Mouse (Mus musculus): ENCODE data around the gene Gpnmb. TPM values are rescaled to one million over a fixed set of nuclear protein-coding genes. Genes with fewer than 3 reads are reported as not detected.

Gpnmb gene
- polyA plus RNA-seq, 1 experiment from 2014 or later = 114 TPM

DNA sequence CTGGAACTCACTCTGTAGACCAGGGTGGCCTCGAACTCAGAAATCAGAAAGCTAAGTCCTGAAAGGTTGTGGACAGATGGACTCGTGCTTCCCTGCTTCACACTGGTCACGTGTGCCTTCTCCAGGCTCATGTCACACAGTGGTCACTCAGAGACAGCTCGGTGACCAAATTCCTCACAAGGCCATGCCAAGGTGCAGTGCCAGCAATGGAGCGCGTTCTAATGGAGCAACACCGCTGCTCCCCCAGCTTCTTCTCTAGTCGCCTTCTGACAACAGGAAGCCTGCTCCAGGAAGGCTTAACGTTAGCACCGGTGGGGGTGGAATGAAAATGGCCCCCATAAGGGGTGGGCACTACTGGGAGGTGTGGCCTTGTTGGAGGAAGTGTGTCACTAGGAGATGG, 58.6 kb downstream of the Gpnmb start:
- POLR2A ChIA-PET = no interaction called here
- H3K27me3 ChIP-seq = no peaks in the 10 kb centered on the region
- no peak for TF ChIP-seq CTCF (IDR thresholded peaks at IDR 0.05)
- ATAC-seq = no peak
- in situ Hi-C loops (cut with MboI; ENCODE audit: low pct_unique_long_range_greater_than_20kb) = no loop called here
- DNase-seq (ENCODE audit: low read depth, low spot score) = no peak
- CTCF ChIA-PET = interaction anchor here (1.3 to 1.7 kb wide), 2 partner anchors 13 to 37 kb away, joined by 4 to 7 read pairs; no protein-coding TSS in a partner anchor

DNA sequence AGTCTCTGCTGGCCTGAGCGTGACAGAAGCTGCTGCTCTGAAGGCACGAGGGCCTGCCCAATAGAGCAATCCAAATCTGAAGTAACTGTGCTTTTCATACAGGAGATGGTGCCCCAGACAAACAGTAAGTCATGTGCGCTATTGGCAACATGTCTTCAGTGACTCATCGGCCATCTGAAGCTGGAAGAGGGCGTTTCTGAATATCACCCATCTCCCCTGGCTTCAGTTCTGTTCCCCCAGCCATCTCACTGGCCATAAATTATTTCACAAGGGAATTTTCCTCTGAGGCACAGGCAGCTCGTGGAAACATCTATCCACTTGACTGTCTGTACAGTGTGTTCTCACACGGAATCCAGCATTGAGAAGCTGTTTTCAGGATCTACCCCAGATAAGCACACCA, 60.1 kb downstream of the Gpnmb start:
- in situ Hi-C loops (cut with MboI; ENCODE audit: low pct_unique_long_range_greater_than_20kb) = no loop called here
- POLR2A ChIA-PET = no interaction called here
- CTCF ChIA-PET = interaction anchor here (0.7 to 1.2 kb wide), 5 partner anchors 11 to 112 kb away, joined by 3 to 4 read pairs (median 3); no protein-coding TSS in a partner anchor
- peak; percentile 85 for DNase-seq (ENCODE audit: low read depth, low spot score)
- peak; percentile 65 for ATAC-seq
- peak; percentile 50 for TF ChIP-seq CTCF (IDR thresholded peaks at IDR 0.05)
- H3K27me3 ChIP-seq = no peaks in the 10 kb centered on the region

DNA sequence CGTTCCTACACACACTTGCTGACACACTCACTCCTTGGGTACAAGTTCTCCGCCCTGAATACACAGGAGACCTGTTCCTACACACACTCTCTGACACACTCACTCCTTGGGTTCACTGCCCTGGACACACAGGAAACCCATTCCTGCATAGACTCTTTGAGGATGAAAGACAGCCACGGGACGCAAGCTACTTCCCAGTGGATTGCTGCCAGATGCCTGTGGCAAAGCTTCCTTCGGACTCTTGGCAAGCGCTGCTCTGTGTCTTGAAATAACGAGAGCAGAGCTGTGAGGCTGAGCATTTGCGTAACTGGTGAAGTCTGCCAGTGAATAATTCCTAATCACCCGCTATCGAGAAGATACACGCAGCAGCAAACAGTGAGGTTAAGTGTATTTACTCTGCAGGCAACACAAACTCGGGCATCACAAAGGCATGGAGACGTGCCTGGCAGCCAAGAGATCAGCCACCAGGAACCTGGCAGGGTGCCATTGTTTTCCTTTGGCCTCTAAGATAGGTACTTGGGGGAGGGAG, 60.7 kb downstream of the Gpnmb start:
- DNase-seq (ENCODE audit: low read depth, low spot score) = peak; percentile 95
- CTCF ChIA-PET = interaction anchor here (0.7 to 1.2 kb wide), 4 partner anchors 10 to 112 kb away, joined by 3 to 4 read pairs (median 4); no protein-coding TSS in a partner anchor
- no peaks in the 10 kb centered on the region for H3K27me3 ChIP-seq
- in situ Hi-C loops (cut with MboI; ENCODE audit: low pct_unique_long_range_greater_than_20kb) = no loop called here
- POLR2A ChIA-PET = no interaction called here
- peak; percentile 77 for ATAC-seq
- no peak for TF ChIP-seq CTCF (IDR thresholded peaks at IDR 0.05)

- ChIA-PET POLR2A (interaction anchor here (0.6 kb wide), 1 partner anchor 40 kb away, joined by 3 read pairs; no protein-coding TSS in a partner anchor), CTCF (interaction anchor here (1.2 kb wide), 1 partner anchor 34 kb away, joined by 4 read pairs; no protein-coding TSS in a partner anchor)
- DNase-seq (ENCODE audit: low read depth, low spot score) (no peak), ATAC-seq (no peak)
- in situ Hi-C loops (cut with MboI; ENCODE audit: low pct_unique_long_range_greater_than_20kb) = no loop called here
- no peak for TF ChIP-seq CTCF (IDR thresholded peaks at IDR 0.05)
- no peaks in the 10 kb centered on the region for H3K27me3 ChIP-seq
Observed at GRCm38 (mm10) chr6:49097596-49098110, 61.3 kb downstream of the Gpnmb start.

DNA sequence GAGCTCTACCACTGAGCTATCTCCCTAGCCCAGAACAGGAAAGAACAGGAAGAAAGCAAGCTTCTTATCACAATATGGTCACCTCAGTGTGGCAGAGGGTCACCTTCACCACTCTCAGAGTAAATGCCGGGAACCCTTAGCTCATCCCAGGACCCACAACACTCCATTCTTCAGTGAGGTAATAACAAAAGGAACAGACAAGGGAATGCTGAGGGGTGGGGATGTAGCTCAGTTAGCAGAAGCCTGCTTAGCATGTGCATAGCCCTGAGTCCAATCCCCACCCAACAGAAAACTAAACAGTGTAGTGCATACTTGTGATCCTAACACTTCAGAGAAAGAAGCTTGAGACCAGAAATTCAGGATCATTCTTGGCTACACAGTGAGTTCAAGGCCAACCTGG, 62.7 kb downstream of the Gpnmb start:
- TF ChIP-seq CTCF (IDR thresholded peaks at IDR 0.05) = no peak
- in situ Hi-C loops (cut with MboI; ENCODE audit: low pct_unique_long_range_greater_than_20kb) = no loop called here
- DNase-seq (ENCODE audit: low read depth, low spot score) = no peak
- ATAC-seq = no peak
- H3K27me3 ChIP-seq = no peaks in the 10 kb centered on the region
- ChIA-PET POLR2A (interaction anchor here (0.8 kb wide), 1 partner anchor 35 kb away, joined by 4 read pairs; no protein-coding TSS in a partner anchor), CTCF (interaction anchor here (1.5 kb wide), 1 partner anchor 66 kb away, joined by 4 read pairs; no protein-coding TSS in a partner anchor)

- no peak for DNase-seq (ENCODE audit: low read depth, low spot score)
Observed at GRCm38 (mm10) chr6:49106746-49107500, 70.6 kb downstream of the Gpnmb start.

DNA sequence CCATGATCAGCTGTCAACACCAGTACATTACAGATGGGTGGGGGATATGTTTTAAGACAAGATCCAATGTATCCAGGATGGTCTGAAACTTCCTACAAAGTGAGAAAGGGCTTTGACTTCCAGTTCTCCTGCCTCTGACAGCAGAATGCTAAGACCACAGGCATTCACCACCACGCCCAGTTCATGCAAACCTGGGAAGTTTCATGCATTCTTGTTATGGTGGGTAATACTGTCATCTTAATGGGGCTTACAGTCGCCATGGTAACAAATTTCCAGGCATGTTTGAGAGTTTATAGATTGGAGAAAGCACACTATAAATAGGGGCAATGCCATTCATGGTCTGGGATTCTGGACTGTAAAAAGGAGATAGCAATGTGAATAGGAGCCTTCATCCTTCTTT, 72.8 kb downstream of the Gpnmb start:
- no peak for TF ChIP-seq CTCF (IDR thresholded peaks at IDR 0.05)
- CTCF ChIA-PET = interaction anchor here (1.2 kb wide), 1 partner anchor 8 kb away, joined by 3 read pairs; no protein-coding TSS in a partner anchor
- DNase-seq (ENCODE audit: low read depth, low spot score) = no peak
- peak; percentile 31 for ATAC-seq
- POLR2A ChIA-PET = interaction anchor here (0.7 kb wide), 1 partner anchor 31 kb away, joined by 3 read pairs; no protein-coding TSS in a partner anchor
- no peaks in the 10 kb centered on the region for H3K27me3 ChIP-seq
- in situ Hi-C loops (cut with MboI; ENCODE audit: low pct_unique_long_range_greater_than_20kb) = no loop called here

More at GRCm38 (mm10) chr6:49106746-49107500, 70.6 kb downstream of the Gpnmb start:
- H3K27me3 ChIP-seq = no peaks in the 10 kb centered on the region
- ChIA-PET CTCF (interaction anchor here (0.7 to 1.9 kb wide), 4 partner anchors 10 to 36 kb away, joined by 3 to 6 read pairs (median 3); no protein-coding TSS in a partner anchor), POLR2A (interaction anchor here (1.0 kb wide), 1 partner anchor 9 kb away, joined by 3 read pairs; no protein-coding TSS in a partner anchor)
- TF ChIP-seq CTCF (IDR thresholded peaks at IDR 0.05) = no peak
- ATAC-seq = no peak
- in situ Hi-C loops (cut with MboI; ENCODE audit: low pct_unique_long_range_greater_than_20kb) = no loop called here

GRCm38 (mm10) chr6:49113895-49114294, 77.5 kb downstream of the Gpnmb start:
- TF ChIP-seq CTCF (IDR thresholded peaks at IDR 0.05) = no peak
- no peaks in the 10 kb centered on the region for H3K27me3 ChIP-seq
- in situ Hi-C loops (cut with MboI; ENCODE audit: low pct_unique_long_range_greater_than_20kb) = no loop called here
- ATAC-seq (no peak), DNase-seq (ENCODE audit: low read depth, low spot score) (no peak)
- ChIA-PET POLR2A (no interaction called here), CTCF (no interaction called here)

DNA sequence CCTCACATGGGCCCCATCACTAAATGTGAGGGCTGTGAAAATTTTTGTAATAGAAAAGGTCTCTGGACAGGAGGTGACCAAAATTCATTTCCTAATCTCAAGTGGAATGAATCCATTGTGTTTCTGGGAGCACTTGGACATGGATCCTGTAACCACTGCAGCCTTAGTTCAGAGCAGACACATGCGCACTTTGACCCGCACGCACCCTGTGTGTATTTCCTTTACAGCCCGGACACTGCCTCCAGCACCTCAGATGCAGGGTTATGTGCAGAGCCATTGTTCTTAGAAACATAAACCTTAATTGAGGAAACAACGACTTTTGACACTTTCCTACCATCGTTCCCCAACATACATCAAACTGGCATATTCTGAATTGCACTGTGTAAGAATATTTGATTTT, 78.1 kb downstream of the Gpnmb start:
- ChIA-PET CTCF (no interaction called here), POLR2A (no interaction called here)
- no peak for TF ChIP-seq CTCF (IDR thresholded peaks at IDR 0.05)
- ATAC-seq (no peak), DNase-seq (ENCODE audit: low read depth, low spot score) (no peak)
- no peaks in the 10 kb centered on the region for H3K27me3 ChIP-seq
- in situ Hi-C loops (cut with MboI; ENCODE audit: low pct_unique_long_range_greater_than_20kb) = no loop called here

DNA sequence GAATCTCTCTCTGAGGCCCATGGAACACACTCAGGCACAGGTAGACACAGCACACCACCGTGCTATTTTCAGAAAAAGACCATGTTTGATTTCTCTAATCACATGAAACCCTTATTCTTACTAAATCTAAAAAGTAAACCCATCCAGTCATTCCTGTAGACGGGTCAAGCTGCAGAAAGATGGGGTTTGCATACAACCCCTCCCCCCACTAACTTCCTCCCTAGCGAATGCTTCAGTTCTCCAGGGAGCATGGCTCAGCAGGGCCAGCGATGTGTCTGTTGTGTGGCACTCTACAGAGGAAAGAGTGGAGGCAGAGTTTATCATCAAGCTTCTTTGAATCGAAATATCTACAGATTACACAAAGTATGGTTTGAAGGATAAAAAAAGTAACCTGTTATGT, 79.2 kb downstream of the Gpnmb start:
- DNase-seq (ENCODE audit: low read depth, low spot score) (no peak), ATAC-seq (no peak)
- POLR2A ChIA-PET = interaction anchor here (1.0 kb wide), 1 partner anchor 9 kb away, joined by 3 read pairs; no protein-coding TSS in a partner anchor
- no peak for TF ChIP-seq CTCF (IDR thresholded peaks at IDR 0.05)
- in situ Hi-C loops (cut with MboI; ENCODE audit: low pct_unique_long_range_greater_than_20kb) = no loop called here
- no peaks in the 10 kb centered on the region for H3K27me3 ChIP-seq
- CTCF ChIA-PET = no interaction called here

Measured in Patski (cell line).